Mouse (Mus musculus) MEL (cell line): Measurements from ENCODE around the gene Pmpcb. TPM values are rescaled to one million over a fixed set of nuclear protein-coding genes. Genes with fewer than 3 reads are reported as not detected.

Experiments
- DNase-seq: peaks from one replicate; pipeline ENCODE4 v3.0.0; 2011; ENCODE audit warnings: low read depth, low spot score
- H3K27ac ChIP-seq: 2 replicates; pipeline ENCODE4 v1.5.1; 2012; ENCODE audit warnings: low read depth, mild to moderate bottlenecking, control low read depth, low read length, moderate library complexity; ENCODE audit not compliant: control insufficient read depth
- H3K27me3 ChIP-seq, 2 experiments: fragments of 150-350 bp in 1 of 2; sonication (generic) in 1 of 2; 2 replicates each; pipeline ENCODE4 v1.6.1; 2012; ENCODE audit warnings: low read length in 2 of 2, mild to moderate bottlenecking in 2 of 2, improper control_type of control experiment in 1 of 2, moderate library complexity in 1 of 2; ENCODE audit not compliant: insufficient read depth in 2 of 2, control insufficient read depth in 1 of 2
- H3K36me3 ChIP-seq, 2 experiments: 2 replicates each; pipeline ENCODE4 v1.6.1; 2012 to 2014; ENCODE audit warnings: low read length in 2 of 2, improper control_type of control experiment in 1 of 2, inconsistent platforms in 1 of 2, mild to moderate bottlenecking in 1 of 2; ENCODE audit not compliant: insufficient read depth in 2 of 2, control insufficient read depth in 1 of 2
- H3K4me1 ChIP-seq, 2 experiments: fragments of 150-350 bp in 1 of 2; sonication (generic) in 1 of 2; 2 replicates each; pipeline ENCODE4 v1.6.1; 2012; ENCODE audit warnings: low read length in 2 of 2, improper control_type of control experiment in 1 of 2, mild to moderate bottlenecking in 1 of 2; ENCODE audit not compliant: insufficient read depth in 2 of 2, control insufficient read depth in 1 of 2
- H3K4me3 ChIP-seq, 2 experiments: fragments of 150-350 bp in 1 of 2; sonication (generic) in 1 of 2; 2 replicates each; pipeline ENCODE4 v1.5.1; 2012; ENCODE audit warnings: low read depth in 2 of 2, low read length in 2 of 2, mild to moderate bottlenecking in 2 of 2, moderate library complexity in 2 of 2, control low read depth in 1 of 2, improper control_type of control experiment in 1 of 2; ENCODE audit not compliant: control insufficient read depth in 1 of 2, insufficient read depth in 1 of 2
- H3K79me2 ChIP-seq: 2 replicates; pipeline ENCODE4 v1.6.1; 2012; ENCODE audit warnings: mild to moderate bottlenecking, low read length, moderate library complexity; ENCODE audit not compliant: control insufficient read depth, poor library complexity, insufficient read depth
- H3K9ac ChIP-seq: 2 replicates; pipeline ENCODE4 v1.6.1; 2012; ENCODE audit warnings: low read depth, mild to moderate bottlenecking, control low read depth, low read length, moderate library complexity; ENCODE audit not compliant: control insufficient read depth, poor library complexity, severe bottlenecking
- H3K9me3 ChIP-seq: fragments of 150-350 bp; sonication (generic); replicated peaks from 2 replicates; pipeline ENCODE4 v1.6.1; 2012; ENCODE audit warnings: mild to moderate bottlenecking, low read length, improper control_type of control experiment, moderate library complexity; ENCODE audit not compliant: insufficient read depth
- CHD1 ChIP-seq: IDR thresholded peaks from 2 replicates; pipeline ENCODE4 v1.6.1; 2012; ENCODE audit warnings: low read depth, mild to moderate bottlenecking, inconsistent platforms, low read length, improper control_type of control experiment
- CTCF ChIP-seq, 3 experiments: IDR thresholded peaks in 2 of 3; conservative IDR thresholded peaks in 1 of 3; 2 replicates each; pipeline ENCODE4 v1.5.1; 2011 to 2012; ENCODE audit warnings: low read length in 3 of 3, low read depth in 2 of 3, mild to moderate bottlenecking in 2 of 3, improper control_type of control experiment in 1 of 3, inconsistent platforms in 1 of 3, mixed read lengths in 1 of 3, moderate library complexity in 1 of 3; ENCODE audit not compliant: control insufficient read depth in 1 of 3, insufficient read depth in 1 of 3, poor library complexity in 1 of 3, severe bottlenecking in 1 of 3
- ELF1 ChIP-seq: IDR thresholded peaks from 2 replicates; pipeline ENCODE4 v1.6.1; 2014; ENCODE audit warnings: low read depth, mild to moderate bottlenecking, inconsistent platforms, low read length, improper control_type of control experiment, moderate library complexity
- GABPA ChIP-seq: IDR thresholded peaks from 2 replicates; pipeline ENCODE4 v1.6.1; 2012; ENCODE audit warnings: low read depth, mild to moderate bottlenecking, inconsistent platforms, low read length, improper control_type of control experiment, moderate library complexity
- GATA1 ChIP-seq: IDR thresholded peaks from 2 replicates; pipeline ENCODE4 v1.6.1; 2011; ENCODE audit warnings: low read depth, low read length, improper control_type of control experiment
- KAT2A ChIP-seq: conservative IDR thresholded peaks from 2 replicates; pipeline ENCODE4 v1.6.1; 2012; ENCODE audit warnings: low read depth, low read length, improper control_type of control experiment, inconsistent platforms
- MEF2A ChIP-seq: IDR thresholded peaks from 2 replicates; pipeline ENCODE4 v1.6.1; 2014; ENCODE audit warnings: low read depth, mild to moderate bottlenecking, inconsistent platforms, low read length, improper control_type of control experiment; ENCODE audit not compliant: poor library complexity, insufficient replicate concordance, severe bottlenecking; ENCODE audit errors: extremely low read depth
- MXI1 ChIP-seq: IDR thresholded peaks from 2 replicates; pipeline ENCODE4 v1.6.1; 2011; ENCODE audit warnings: mild to moderate bottlenecking, low read depth, low read length, improper control_type of control experiment
- NRF1 ChIP-seq: IDR thresholded peaks from 2 replicates; pipeline ENCODE4 v1.6.1; 2014; ENCODE audit warnings: low read depth, mild to moderate bottlenecking, inconsistent platforms, low read length, improper control_type of control experiment, moderate library complexity; ENCODE audit not compliant: poor library complexity, insufficient read depth, severe bottlenecking
- POLR2A ChIP-seq, 2 experiments: IDR thresholded peaks; 2 replicates each; pipeline ENCODE4 v1.6.1; 2011 to 2012; ENCODE audit warnings: low read length in 2 of 2, mild to moderate bottlenecking in 2 of 2, control low read depth in 1 of 2, improper control_type of control experiment in 1 of 2, low read depth in 1 of 2, moderate library complexity in 1 of 2; ENCODE audit not compliant: control insufficient read depth in 1 of 2, insufficient read depth in 1 of 2, poor library complexity in 1 of 2
- RCOR1 ChIP-seq: IDR thresholded peaks from 2 replicates; pipeline ENCODE4 v1.6.1; 2012; ENCODE audit warnings: low read depth, mild to moderate bottlenecking, inconsistent platforms, low read length, improper control_type of control experiment
- SIN3A ChIP-seq: IDR thresholded peaks from 2 replicates; pipeline ENCODE4 v1.6.1; 2012; ENCODE audit warnings: low read length, improper control_type of control experiment, inconsistent platforms
- SMC3 ChIP-seq: IDR thresholded peaks from 2 replicates; pipeline ENCODE4 v1.6.1; 2011; ENCODE audit warnings: low read depth, low read length, improper control_type of control experiment
- TBP ChIP-seq: IDR thresholded peaks from 2 replicates; pipeline ENCODE4 v1.8.0; 2011; ENCODE audit warnings: low read depth, low read length, improper control_type of control experiment
- USF1 ChIP-seq: IDR thresholded peaks from 2 replicates; pipeline ENCODE4 v1.6.1; 2014; ENCODE audit warnings: low read depth, mild to moderate bottlenecking, inconsistent platforms, low read length, improper control_type of control experiment, moderate library complexity
- polyA plus RNA-seq, 2 experiments: library from polyadenylated mRNA; stranded (reverse) in 1 of 2; unstranded in 1 of 2; fragments of >175 nt in 1 of 2; fragments of >200 nt in 1 of 2; gene quantifications; 2 replicates each; pipeline versions ENCODE4 v1.2.1 to v1.2.4; 2012; ENCODE audit warnings: low replicate concordance in 2 of 2, low read depth in 1 of 2; ENCODE audit not compliant: insufficient read length in 2 of 2, insufficient read depth in 1 of 2, missing spikeins in 1 of 2
- total RNA-seq: library from RNA; depleted of rRNA; stranded (reverse); fragments of 300-350 nt; gene quantifications from 2 replicates; pipeline ENCODE4 v1.2.3, GENCODE M21; 2012; rRNA removed

Pmpcb gene
- total and polyA plus RNA-seq, 3 experiments = 162 to 265 (median 172) TPM

GRCm38 (mm10) chr5:21804837-21805236 is 67.9 kb downstream of the Pmpcb start:
- H3K36me3 ChIP-seq = peaks cover 0 to 20% of the 10 kb centered on the region in 2 experiments; a peak in 2 of 4 replicates
- no peak overlapping the region for H3K9ac ChIP-seq
- H3K27me3 ChIP-seq = no peaks in the 10 kb centered on the region
- no peaks in the 10 kb centered on the region for H3K79me2 ChIP-seq
- H3K4me1 ChIP-seq = no peaks in the 10 kb centered on the region
- no peak overlapping the region for H3K4me3 ChIP-seq
- H3K9me3 ChIP-seq = no peaks in the 10 kb centered on the region
- no peak for DNase-seq
- TF ChIP-seq TBP (no peak), POLR2A (IDR thresholded peaks at IDR 0.05; ENCODE audit: control insufficient read depth in 1 of 2, insufficient read depth in 1 of 2, low read depth in 1 of 2, low read length in 2 of 2, poor library complexity in 1 of 2) (no peak), USF1 (no peak), SMC3 (no peak), CTCF (IDR thresholded peaks at IDR 0.05 in 2 of 3, conservative IDR thresholded peaks at IDR 0.05 in 1 of 3; ENCODE audit: control insufficient read depth in 1 of 3, insufficient read depth in 1 of 3, low read depth in 2 of 3, low read length in 3 of 3, poor library complexity in 1 of 3, severe bottlenecking in 1 of 3) (no peak), MEF2A (no peak), GATA1 (no peak), NRF1 (no peak), GABPA (no peak), MXI1 (no peak), CHD1 (no peak), RCOR1 (no peak), KAT2A (no peak), ELF1 (no peak), SIN3A (no peak)
- H3K27ac ChIP-seq = no peak overlapping the region

Other genes starting within 250 kb of the Pmpcb start
- gene Lrrc17, start 193.6 kb upstream of the Pmpcb start, total RNA-seq = not detected in 2 replicates
- gene Lrrc17, start 193.6 kb upstream of the Pmpcb start, polyA plus RNA-seq = not detected
- gene Fbxl13, start 91.5 kb upstream of the Pmpcb start, total RNA-seq = 0.13 and 0.23 TPM in 2 replicates
- under 1 TPM in 1 of 2 experiments, not detected in 1; 0.13 TPM for gene Fbxl13, start 91.5 kb upstream of the Pmpcb start, polyA plus RNA-seq
- gene Armc10, start 91.3 kb upstream of the Pmpcb start, total RNA-seq = 57.5 and 60.4 TPM in 2 replicates
- gene Armc10, start 91.3 kb upstream of the Pmpcb start, polyA plus RNA-seq = 100 to 1,000 TPM in 1 of 2 experiments, 10 to 100 TPM in 1; 52.2 to 152 TPM
- 1.5 and 1.9 TPM in 2 replicates for gene Napepld, start 35.7 kb upstream of the Pmpcb start, total RNA-seq
- gene Napepld, start 35.7 kb upstream of the Pmpcb start, polyA plus RNA-seq = 1 to 10 TPM in 1 of 2 experiments, not detected in 1; 3.0 TPM
- gene Dnajc2, start 48.1 kb downstream of the Pmpcb start, total RNA-seq = 197 and 211 TPM in 2 replicates
- 100 to 1,000 TPM in 1 of 2 experiments, 10 to 100 TPM in 1; 64.7 to 199 TPM for gene Dnajc2, start 48.1 kb downstream of the Pmpcb start, polyA plus RNA-seq
- 297 and 330 TPM in 2 replicates for gene Psmc2, start 48.1 kb downstream of the Pmpcb start, total RNA-seq
- 100 to 1,000 TPM; 316 to 356 TPM for gene Psmc2, start 48.1 kb downstream of the Pmpcb start, polyA plus RNA-seq
- not detected in 2 replicates for gene Slc26a5, start 128.5 kb downstream of the Pmpcb start, total RNA-seq
- not detected for gene Slc26a5, start 128.5 kb downstream of the Pmpcb start, polyA plus RNA-seq